Mouse (Mus musculus) liver, adult 2 months (tissue): ENCODE measurements around the gene Odf4.

Source experiments
- CTCF ChIP-seq: fragments of 200-500 bp; IDR thresholded peaks from 2 replicates; pipeline ENCODE4 v1.5.1; 2011; ENCODE audit warnings: low read depth, low read length, control low read depth
- POLR2A ChIP-seq: fragments of 200-500 bp; IDR thresholded peaks from 2 replicates; pipeline ENCODE4 v1.6.1; 2011; ENCODE audit warnings: low read length, control low read depth; ENCODE audit not compliant: insufficient read depth; ENCODE audit errors: extremely low read depth

DNA sequence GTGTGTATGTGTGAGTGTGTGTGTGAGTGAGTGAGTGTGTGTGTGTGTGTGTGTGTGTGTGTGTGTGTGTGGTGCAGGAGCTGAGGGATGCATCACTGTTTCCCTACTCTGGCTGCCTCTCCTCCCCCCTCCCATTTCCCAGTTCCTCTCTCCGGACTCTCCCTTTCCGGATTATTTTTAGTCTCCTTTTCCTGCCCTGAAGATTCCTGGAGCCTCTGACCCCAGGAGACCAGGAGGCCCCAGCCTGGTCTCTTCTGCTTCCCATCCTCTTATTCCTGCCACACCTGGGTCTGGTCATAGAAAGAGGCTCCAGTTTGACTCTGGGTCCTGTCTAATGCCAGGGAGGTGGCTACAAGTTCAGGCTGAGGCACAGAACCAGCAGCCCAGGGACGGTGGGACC is 29.2 kb upstream of the Odf4 start:
- TF ChIP-seq CTCF, result no peak
- no peak for TF ChIP-seq POLR2A
